Mouse (Mus musculus): Measurements from ENCODE around the gene Adipor2.

The Adipor2 gene

DNA sequence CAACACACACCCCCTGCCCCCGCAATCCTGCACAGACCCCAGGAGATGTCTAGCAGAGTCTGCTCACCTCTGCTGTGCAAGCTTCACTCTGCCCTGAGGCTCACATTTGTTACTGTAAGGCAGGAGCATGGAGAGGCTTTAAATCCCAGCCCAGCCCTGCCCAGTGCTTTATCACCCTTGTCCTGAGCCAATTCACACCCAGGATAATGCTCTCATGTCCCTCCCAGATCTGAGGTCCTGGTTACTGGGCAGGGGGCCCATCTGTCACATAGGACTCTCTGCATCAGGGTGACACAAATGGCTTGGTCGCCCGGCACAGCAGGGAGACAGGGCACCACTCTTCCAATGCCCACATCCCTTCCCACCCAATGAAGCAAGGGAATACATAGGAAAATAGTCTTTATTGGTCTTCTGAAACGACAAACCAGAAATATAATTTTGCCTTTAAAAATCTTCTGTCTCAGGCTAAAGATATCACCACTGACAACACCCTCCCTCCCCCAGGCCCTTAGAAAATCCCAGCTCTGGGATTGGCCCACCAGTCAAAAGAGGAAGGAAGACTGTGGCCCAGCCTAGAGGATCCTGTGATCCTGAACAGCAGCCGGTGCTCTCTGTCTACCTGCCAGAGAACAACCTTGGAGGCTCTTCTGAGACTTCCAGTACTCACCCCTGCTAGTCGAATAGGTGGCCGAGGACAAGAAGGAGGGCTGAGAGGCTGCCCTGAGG is 102.6 kb downstream of the Adipor2 start:
- no peak for DNase-seq (ENCODE audit: low read depth in 2 of 2, low spot score in 2 of 2)

DNA sequence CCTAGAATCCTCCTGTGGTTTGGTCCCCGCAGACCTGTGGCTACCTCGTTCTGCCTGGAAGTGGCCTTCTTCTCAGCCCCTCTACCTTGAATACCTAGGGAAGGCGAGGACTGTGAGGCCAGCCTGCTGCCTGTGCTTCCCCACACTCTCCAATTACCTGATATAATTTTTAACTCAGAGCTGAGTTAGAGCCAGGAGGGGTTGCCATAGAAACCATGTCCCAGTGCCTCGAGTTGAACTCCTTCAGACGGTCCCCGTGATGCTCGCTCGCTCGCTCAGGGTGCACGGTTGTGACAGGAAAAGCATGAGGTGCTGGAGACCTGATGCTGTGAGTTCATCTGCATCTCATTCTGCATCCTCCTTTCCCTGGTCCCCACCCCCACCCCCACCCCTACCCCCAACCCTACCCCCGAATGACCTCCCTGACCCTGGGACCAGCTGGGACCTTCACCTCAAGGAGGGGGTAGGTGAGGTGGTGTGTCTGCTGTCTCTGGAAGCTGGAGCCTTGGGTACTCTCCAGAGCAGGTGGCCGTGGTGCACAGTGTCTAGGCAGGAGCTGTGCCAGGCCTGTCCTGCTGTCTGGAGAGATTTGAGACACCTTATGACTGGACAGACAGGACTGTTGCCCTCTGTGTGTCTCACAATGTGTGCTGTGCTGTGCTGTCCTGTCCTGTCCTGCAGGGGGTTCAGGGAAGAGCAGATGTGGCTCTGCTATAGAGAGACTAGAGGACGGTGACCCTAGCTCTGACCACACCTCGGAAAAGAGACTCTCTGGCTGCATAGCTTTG is 103.7 kb downstream of the Adipor2 start:
- DNase-seq (ENCODE audit: low read depth in 2 of 2, low spot score in 2 of 2): no peak

DNA sequence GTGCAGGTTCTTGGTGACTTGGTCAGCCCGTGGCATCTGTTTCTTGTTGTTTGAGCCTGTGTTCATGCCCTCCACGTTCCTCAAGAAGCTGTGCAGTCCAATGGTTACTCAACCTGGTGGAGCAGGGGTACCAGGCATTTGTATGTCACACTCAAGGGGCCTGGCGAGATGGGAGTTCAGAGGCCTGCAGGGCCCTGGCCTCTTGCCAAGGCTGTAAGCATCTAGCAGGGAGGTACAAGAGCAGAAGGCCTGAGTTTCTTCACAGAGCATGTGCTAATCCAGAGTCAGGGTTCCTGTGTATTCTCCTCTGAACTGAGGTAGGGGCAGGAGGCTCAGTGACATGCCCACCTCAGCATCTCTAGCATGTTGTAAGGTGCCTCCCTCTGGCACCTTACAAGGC is 104.4 kb downstream of the Adipor2 start:
- DNase-seq (ENCODE audit: low read depth in 2 of 2, low spot score in 2 of 2): no peak

DNA sequence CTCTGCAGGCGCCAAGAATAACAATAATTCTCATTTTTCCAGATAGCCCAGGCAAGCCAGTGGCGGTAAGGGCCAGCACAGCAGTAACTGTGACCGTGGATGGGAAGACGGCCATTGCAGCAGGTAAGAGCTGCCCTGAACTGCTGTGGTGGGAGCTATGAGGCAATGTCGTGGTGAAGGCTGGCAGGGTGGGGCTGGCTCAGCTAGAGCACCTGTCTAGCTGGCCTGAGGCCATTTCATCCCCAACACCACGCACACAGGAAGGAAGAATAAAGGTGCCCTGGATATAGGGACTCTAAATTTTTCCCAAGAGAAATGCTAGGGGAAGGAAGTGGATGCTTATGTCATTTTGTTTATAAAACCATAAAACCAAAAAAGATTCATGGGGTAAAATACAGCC is 105.1 kb downstream of the Adipor2 start:
- DNase-seq (ENCODE audit: low read depth in 2 of 2, low spot score in 2 of 2): no peak

DNA sequence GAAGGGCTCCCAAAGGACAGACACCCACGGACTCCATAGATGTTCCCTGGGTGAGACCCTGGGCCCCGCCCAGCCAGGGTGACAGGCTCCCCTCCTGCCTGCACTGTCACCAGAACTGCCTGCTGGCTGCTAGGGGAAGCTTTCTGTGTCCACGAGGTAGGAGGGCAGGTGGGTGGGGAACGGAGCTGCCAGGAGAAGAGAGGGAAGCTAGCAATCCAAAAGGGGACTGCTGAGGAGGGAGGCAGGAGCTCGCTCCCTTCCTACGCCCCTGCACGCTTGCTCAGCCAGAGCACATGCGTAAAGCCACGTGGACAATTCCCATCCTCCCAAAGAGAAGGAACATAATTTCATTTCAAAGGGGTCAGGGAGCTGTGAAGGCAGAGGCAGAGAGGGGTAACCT is 107.3 kb downstream of the Adipor2 start:
- DNase-seq (ENCODE audit: low read depth in 2 of 2, low spot score in 2 of 2): no peak

DNA sequence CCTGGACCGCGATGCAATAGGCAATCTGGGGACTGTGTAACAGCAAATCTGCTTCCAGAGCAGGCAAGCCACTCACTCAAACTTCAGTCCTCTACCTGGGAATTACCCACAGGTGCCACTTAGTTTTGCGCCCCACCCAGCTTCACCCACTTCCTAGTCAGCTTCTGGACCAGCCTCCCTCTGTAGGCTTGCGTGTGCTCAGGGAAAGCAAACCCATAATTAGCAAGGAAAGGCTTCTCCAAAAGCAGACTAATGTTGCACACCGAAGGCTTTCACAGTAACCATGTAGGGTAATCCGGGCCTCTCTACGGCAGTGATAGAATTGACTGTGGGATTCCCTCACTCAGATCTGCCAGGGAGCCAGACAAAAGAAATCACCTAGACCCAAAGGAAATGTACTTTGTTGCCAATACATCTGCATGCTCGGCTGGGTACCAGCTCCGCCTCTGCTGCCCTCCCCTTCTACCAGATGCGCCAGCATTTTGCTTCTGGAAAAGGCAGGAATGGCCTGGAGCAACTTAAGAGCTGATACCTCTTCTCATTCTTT is 109.6 kb downstream of the Adipor2 start:
- no peak for DNase-seq (ENCODE audit: low read depth in 2 of 2, low spot score in 2 of 2)

DNA sequence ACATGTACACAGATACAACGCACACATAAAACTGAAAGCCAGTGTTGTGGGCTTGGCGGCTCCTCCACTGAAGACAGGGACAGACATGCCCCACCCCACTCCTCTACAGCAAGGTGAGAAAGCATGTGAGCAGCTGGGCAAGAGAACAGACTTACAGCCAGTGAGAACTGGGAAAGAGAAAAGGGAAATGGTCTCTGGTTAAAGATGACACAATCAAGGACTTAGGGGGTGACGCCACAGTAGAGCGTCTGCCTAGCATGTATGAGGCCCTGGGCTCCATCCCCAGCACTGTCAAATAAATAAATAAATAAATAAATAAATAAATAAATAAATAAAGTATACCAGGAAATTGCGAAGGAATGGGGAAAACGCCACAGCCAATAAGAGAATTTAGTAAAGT is 114.2 kb downstream of the Adipor2 start:
- no peak for DNase-seq (ENCODE audit: low read depth in 2 of 2, low spot score in 2 of 2)

All from CD8-positive naive resting alpha-beta T cell, adult 2 months (primary cell).